Mouse (Mus musculus) liver, embryonic 11.5 days (tissue): ENCODE measurements around the gene Ccl20. TPM values are rescaled to one million over a fixed set of nuclear protein-coding genes. Genes with fewer than 3 reads are reported as not detected.

Experiments used
- ATAC-seq: fragments of 200-750 bp; cut with Nextera tagmentation; replicated peaks from 2 replicates; pipeline ENCODE4 v1.8.0; 2017; ENCODE audit warnings: moderate number of reproducible peaks, mild to moderate bottlenecking, moderate TSS enrichment, moderate library complexity; ENCODE audit not compliant: low FRiP score
- DNase-seq: peaks from one replicate; pipeline ENCODE4 v3.0.0-alpha.2; 2017; ENCODE audit warnings: low spot score
- H3K27ac ChIP-seq: fragments of 300-500 bp; sonication (generic); 2 replicates; pipeline ENCODE4 v1.5.1; 2014; ENCODE audit warnings: mild to moderate bottlenecking, low read depth, low read length, control low read depth
- H3K27me3 ChIP-seq: fragments of 300-500 bp; sonication (generic); replicated peaks from 2 replicates; pipeline ENCODE4 v1.6.1; 2014; ENCODE audit warnings: low read length, mixed read lengths; ENCODE audit not compliant: control insufficient read depth, insufficient read depth
- H3K36me3 ChIP-seq: fragments of 300-500 bp; sonication (generic); 2 replicates; pipeline ENCODE4 v1.6.1; 2014; ENCODE audit warnings: mild to moderate bottlenecking, low read length, moderate library complexity, mixed read lengths; ENCODE audit not compliant: control insufficient read depth, insufficient read depth
- H3K4me1 ChIP-seq: fragments of 300-500 bp; sonication (generic); replicated peaks from 2 replicates; pipeline ENCODE4 v1.6.1; 2014; ENCODE audit warnings: low read length, mixed read lengths; ENCODE audit not compliant: control insufficient read depth, insufficient read depth
- H3K4me2 ChIP-seq: fragments of 300-500 bp; sonication (generic); 2 replicates; pipeline ENCODE4 v1.6.1; 2014; ENCODE audit warnings: mild to moderate bottlenecking, control low read depth, moderate library complexity
- H3K4me3 ChIP-seq: fragments of 300-500 bp; sonication (generic); 2 replicates; pipeline ENCODE4 v1.5.1; 2014; ENCODE audit warnings: low read depth, low read length, control low read depth
- H3K9ac ChIP-seq: fragments of 300-500 bp; sonication (generic); 2 replicates; pipeline ENCODE4 v1.6.1; 2014; ENCODE audit warnings: low read depth, low read length, control low read depth
- H3K9me3 ChIP-seq: fragments of 300-500 bp; sonication (generic); 2 replicates; pipeline ENCODE4 v1.6.1; 2016; ENCODE audit warnings: low read length, inconsistent platforms, mixed read lengths; ENCODE audit not compliant: control insufficient read depth
- WGBS: fragments of 180-500 bp; shearing (Covaris S2); extraction: QIAGEN DNeasy Blood & Tissue Kit; methylation state at CpG from one replicate; pipeline ENCODE4 v1.1.7; 2014; 5-methylcytosine and 5-hydroxymethylcytosine counted together
- polyA plus RNA-seq: library from polyadenylated mRNA; unstranded; fragments of >200 nt; fragmentation: Nextera tagmentation; extraction: Ambion mirVana; gene quantifications from 2 replicates; pipeline ENCODE4 v1.2.1, GENCODE M21; 2014

Gene Ccl20
- polyA plus RNA-seq, 1 experiment from 2014 or later = 0.23 TPM

DNA sequence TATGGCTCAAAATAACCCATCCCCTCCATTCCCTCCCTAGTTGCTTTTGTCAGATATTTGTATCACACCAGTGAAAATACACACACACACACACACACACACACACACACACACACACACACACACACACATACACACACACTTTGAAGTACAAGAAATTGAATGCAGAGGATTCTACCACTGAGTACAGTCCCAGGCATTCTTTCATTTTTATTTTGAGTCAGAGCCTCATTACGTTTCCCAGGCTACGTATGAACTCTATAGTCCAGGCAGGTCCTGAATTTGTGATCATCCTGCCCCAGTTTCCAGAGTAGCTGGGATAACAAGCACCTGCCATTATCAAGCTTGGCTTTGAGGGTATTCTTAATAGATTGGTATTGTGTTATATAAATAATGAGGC lies 17.4 kb upstream of the Ccl20 start:
- H3K9me3 ChIP-seq = no peaks in the 10 kb centered on the region

DNA sequence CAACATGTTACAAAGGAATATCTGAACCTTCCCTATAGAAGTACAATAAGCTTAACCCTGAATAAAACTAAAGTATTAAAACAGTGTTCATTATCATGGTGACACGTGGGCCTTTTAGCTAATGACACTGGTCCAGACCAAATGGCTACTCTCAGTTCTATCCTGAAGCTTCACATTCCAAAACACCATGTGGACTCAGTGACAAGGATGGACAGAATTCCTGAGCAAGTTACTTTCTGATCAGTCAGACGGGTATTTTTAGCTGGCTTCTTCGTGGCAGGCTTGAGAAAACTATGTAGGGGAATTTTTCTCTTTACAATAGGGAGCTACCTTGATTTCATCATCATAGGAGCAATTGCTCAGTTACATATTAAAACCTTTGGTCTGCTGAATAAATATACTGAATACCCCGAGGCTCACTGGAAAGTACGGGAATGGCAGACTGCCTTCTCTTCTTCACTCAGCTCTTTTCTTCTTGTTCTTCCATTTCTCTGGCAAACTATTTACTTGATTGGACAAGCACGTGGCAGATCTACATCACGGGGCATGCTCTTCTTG lies 16.9 kb upstream of the Ccl20 start:
- no peak overlapping the region for H3K27ac ChIP-seq
- ATAC-seq (no peak), DNase-seq (no peak)
- no peaks in the 10 kb centered on the region for H3K4me1 ChIP-seq
- WGBS = 74% methylated on average over 7 of the region's 7 CpGs
- no peak overlapping the region for H3K4me2 ChIP-seq
- H3K27me3 ChIP-seq = no peaks in the 10 kb centered on the region
- no peaks in the 10 kb centered on the region for H3K9me3 ChIP-seq
- H3K9ac ChIP-seq = no peak overlapping the region
- H3K4me3 ChIP-seq = no peak overlapping the region
- H3K36me3 ChIP-seq = no peaks in the 10 kb centered on the region

More for the DNA sequence above, 17.4 kb upstream of the Ccl20 start:
- WGBS = 93% methylated on average over 2 of the region's 2 CpGs
- DNase-seq (no peak), ATAC-seq (no peak)
- H3K27me3 ChIP-seq = no peaks in the 10 kb centered on the region
- no peak overlapping the region for H3K9ac ChIP-seq
- H3K27ac ChIP-seq = no peak overlapping the region
- H3K4me3 ChIP-seq = no peak overlapping the region
- H3K4me2 ChIP-seq = no peak overlapping the region
- H3K4me1 ChIP-seq = no peaks in the 10 kb centered on the region
- no peaks in the 10 kb centered on the region for H3K36me3 ChIP-seq

GRCm38 (mm10) chr1:83101891-83102290 lies 14.7 kb upstream of the Ccl20 start:
- H3K27ac ChIP-seq = no peak overlapping the region
- DNase-seq (no peak), ATAC-seq (no peak)
- H3K4me3 ChIP-seq = no peak overlapping the region
- H3K9ac ChIP-seq = no peak overlapping the region
- no peaks in the 10 kb centered on the region for H3K4me1 ChIP-seq
- H3K9me3 ChIP-seq = no peaks in the 10 kb centered on the region
- H3K27me3 ChIP-seq = no peaks in the 10 kb centered on the region
- H3K4me2 ChIP-seq = no peak overlapping the region
- 67% methylated on average over 3 of the region's 3 CpGs for WGBS
- H3K36me3 ChIP-seq = no peaks in the 10 kb centered on the region

DNA sequence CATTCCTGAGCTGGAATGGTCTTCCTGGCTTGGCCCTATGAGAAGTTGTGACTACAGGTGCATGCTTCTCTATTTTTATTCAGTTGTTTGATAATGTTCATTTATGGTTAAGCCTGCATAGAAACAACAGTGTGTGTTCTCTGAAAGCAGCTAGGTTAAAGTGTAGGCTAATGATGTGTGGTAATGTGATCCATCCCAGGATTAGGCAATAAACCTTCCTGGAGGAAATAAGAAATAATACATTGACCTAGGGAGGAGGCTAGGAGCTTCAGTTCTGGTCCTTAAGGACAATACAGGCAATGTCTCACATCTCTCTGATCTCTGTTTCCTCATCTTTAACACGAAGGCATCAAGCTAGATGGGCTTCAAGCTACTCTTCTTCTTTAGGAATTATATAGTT lies 11.1 kb upstream of the Ccl20 start:
- Histone ChIP-seq H3K27ac (no peak overlapping the region), H3K4me2 (no peak overlapping the region), H3K36me3 (no peaks in the 10 kb centered on the region), H3K4me1 (no peaks in the 10 kb centered on the region), H3K9ac (no peak overlapping the region), H3K4me3 (no peak overlapping the region), H3K27me3 (no peaks in the 10 kb centered on the region), H3K9me3 (no peaks in the 10 kb centered on the region)
- no peak for DNase-seq
- no peak for ATAC-seq
- WGBS = 44% methylated on average over 1 of the region's 1 CpGs

DNA sequence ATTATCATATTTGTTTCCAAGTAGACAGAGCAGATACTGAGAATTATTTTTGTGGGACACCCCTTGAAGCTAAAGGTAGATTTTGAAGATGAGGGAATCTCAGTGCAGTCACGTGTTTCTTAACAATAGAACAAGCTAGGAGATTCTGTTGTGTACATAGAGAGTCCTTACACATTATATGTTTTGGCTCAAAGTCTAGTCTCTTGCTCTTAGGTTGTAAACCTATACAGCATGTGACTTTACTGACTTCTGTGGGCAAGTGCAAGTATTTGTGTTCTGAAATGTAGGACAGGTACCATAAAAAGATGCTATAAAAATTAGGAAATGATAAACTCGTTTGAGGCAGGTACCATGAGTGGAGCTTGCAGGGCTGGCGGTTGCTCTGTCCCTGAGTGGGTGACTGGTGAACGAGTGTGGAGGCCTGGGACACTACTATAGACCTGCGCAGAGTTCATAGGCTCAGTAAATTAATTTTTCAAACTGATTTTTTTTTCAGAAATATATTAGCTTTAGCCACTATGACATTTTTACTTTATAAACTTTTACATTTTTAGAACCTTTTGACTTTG lies 9.1 kb upstream of the Ccl20 start:
- H3K4me1 ChIP-seq = no peaks in the 10 kb centered on the region
- no peak overlapping the region for H3K4me2 ChIP-seq
- no peaks in the 10 kb centered on the region for H3K27me3 ChIP-seq
- no peaks in the 10 kb centered on the region for H3K9me3 ChIP-seq
- no peaks in the 10 kb centered on the region for H3K36me3 ChIP-seq
- H3K4me3 ChIP-seq = no peak overlapping the region
- H3K27ac ChIP-seq = no peak overlapping the region
- no peak for DNase-seq
- no peak for ATAC-seq
- 64% methylated on average over 5 of the region's 5 CpGs for WGBS
- H3K9ac ChIP-seq = no peak overlapping the region

DNA sequence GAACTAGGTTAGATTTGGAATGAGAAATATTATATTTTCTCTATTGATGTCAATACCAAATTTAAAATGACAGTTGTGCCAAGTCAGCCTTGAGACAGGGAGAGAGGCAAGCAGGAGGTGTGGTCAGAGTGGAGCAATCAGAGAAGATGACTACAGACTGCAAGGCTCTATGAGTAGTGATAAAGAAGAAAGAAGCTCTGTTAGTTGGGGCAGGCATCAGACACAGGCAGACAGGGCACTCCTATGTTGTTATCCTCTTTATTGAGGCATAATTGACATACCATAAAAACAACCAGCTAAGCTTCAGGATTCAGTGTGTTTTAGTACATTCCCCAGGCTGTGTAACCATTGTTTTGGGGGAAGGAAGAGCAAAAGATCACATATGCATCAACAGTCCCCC lies 5.6 kb upstream of the Ccl20 start:
- Histone ChIP-seq H3K27me3 (no peaks in the 10 kb centered on the region), H3K4me2 (no peak overlapping the region), H3K9ac (no peak overlapping the region), H3K9me3 (no peaks in the 10 kb centered on the region), H3K4me1 (no peaks in the 10 kb centered on the region), H3K27ac (no peak overlapping the region), H3K4me3 (no peak overlapping the region), H3K36me3 (no peaks in the 10 kb centered on the region)
- DNase-seq = no peak
- no peak for ATAC-seq

GRCm38 (mm10) chr1:83111726-83112125 lies 4.8 kb upstream of the Ccl20 start:
- no peaks in the 10 kb centered on the region for H3K36me3 ChIP-seq
- no peak overlapping the region for H3K9ac ChIP-seq
- H3K9me3 ChIP-seq = no peaks in the 10 kb centered on the region
- H3K4me2 ChIP-seq = no peak overlapping the region
- H3K27me3 ChIP-seq = no peaks in the 10 kb centered on the region
- WGBS = 55% methylated on average over 5 of the region's 5 CpGs
- DNase-seq = no peak
- H3K4me1 ChIP-seq = no peaks in the 10 kb centered on the region
- H3K27ac ChIP-seq = no peak overlapping the region
- no peak for ATAC-seq
- no peak overlapping the region for H3K4me3 ChIP-seq

DNA sequence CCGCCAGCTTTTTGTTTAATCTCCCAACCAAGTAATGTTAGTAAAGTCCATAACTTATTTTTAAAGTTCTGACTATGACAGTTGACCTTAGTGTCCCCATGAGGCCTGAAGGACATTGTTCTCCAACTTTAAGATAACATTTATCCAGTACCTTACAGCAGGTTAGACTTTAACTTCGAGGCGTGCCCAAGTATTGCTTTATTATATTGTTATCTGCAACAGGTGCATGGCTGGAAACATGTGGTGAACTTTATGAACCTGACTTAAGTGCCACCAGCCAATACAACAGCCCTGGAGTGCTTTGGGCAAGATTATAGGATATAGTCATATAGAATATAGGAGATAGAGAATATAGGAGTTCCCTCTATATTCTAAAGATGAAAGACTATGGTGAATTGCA lies 651 bp downstream of the Ccl20 start:
- no peak overlapping the region for H3K9ac ChIP-seq
- no peak overlapping the region for H3K4me2 ChIP-seq
- 83% methylated on average over 3 of the region's 3 CpGs for WGBS
- no peak overlapping the region for H3K4me3 ChIP-seq
- H3K27me3 ChIP-seq = no peaks in the 10 kb centered on the region
- ATAC-seq (no peak), DNase-seq (no peak)
- no peaks in the 10 kb centered on the region for H3K4me1 ChIP-seq
- H3K27ac ChIP-seq = no peak overlapping the region
- H3K36me3 ChIP-seq = no peaks in the 10 kb centered on the region
- H3K9me3 ChIP-seq = no peaks in the 10 kb centered on the region

DNA sequence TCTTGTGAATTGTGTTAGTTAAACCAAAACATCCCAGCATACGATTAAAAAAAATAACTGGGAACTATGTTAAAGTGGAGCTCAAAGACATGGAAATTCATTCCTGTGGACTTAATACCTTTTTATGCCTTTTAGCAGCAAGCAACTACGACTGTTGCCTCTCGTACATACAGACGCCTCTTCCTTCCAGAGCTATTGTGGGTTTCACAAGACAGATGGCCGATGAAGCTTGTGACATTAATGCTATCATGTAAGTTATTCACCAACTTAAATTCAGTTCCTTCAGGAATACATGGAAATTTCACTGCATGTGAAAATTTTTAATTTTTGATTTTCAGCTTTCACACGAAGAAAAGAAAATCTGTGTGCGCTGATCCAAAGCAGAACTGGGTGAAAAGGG lies 1.1 kb downstream of the Ccl20 start:
- Histone ChIP-seq H3K9ac (no peak overlapping the region), H3K27me3 (no peaks in the 10 kb centered on the region), H3K36me3 (no peaks in the 10 kb centered on the region), H3K4me1 (no peaks in the 10 kb centered on the region), H3K9me3 (no peaks in the 10 kb centered on the region), H3K4me2 (no peak overlapping the region), H3K4me3 (no peak overlapping the region), H3K27ac (no peak overlapping the region)
- WGBS = 82% methylated on average over 7 of the region's 7 CpGs
- DNase-seq = no peak
- no peak for ATAC-seq
